Comparison of ENCODE assay signal across 8 mouse cellular contexts in genomic region chr8:90876722-90877429, GRCm38 (mm10). TPM values are rescaled to one million over a fixed set of nuclear protein-coding genes. Genes with fewer than 3 reads are reported as not detected.
A peak's percentile ranks its signal among the peaks of the same experiment; 100 is the strongest.
DNase-seq lines count a peak whose midpoint lies in the region; ATAC-seq and TF ChIP-seq lines count a peak whose summit lies in the region.

No protein-coding gene starts in this region.

- H3K36me3 ChIP-seq in CH12.LX (replicated peaks in 1 of 2; ENCODE audit: control insufficient read depth in 1 of 2, insufficient read depth in 1 of 2, low read length in 1 of 2) = peaks cover 0 to 11% of the 10 kb centered on the region in 2 experiments
- H3K36me3 ChIP-seq in forebrain, postnatal 0 days (ENCODE audit: insufficient read depth) = no peaks in the 10 kb centered on the region

- in situ Hi-C loops in CH12.LX (cut with MboI; ENCODE audit: low pct_ligation_motif_present, low pct_unique_long_range_greater_than_20kb, low sequenced_read_pairs) = no loop called here

- dilution Hi-C loops in CH12.LX (cut with MboI; ENCODE audit: extremely low pct_ligation_motif_present, extremely low pct_unique_long_range_greater_than_20kb, low sequenced_read_pairs) = no loop called here

- intact Hi-C loops in heart, postnatal 36 days (cut with DNase I) = loop anchor here (1.0 to 2.0 kb wide), 3 partner anchors 30 to 48 kb away; partner anchors contain the start of gene Chd9

- H3K79me2 ChIP-seq in CH12.LX (replicated peaks; ENCODE audit: control insufficient read depth, extremely low read depth, insufficient read depth, poor library complexity, severe bottlenecking) = no peaks in the 10 kb centered on the region

- peak overlapping the region; percentile 44 to 66 (median 54) for H3K4me3 ChIP-seq in CH12.LX (replicated peaks in 1 of 3; ENCODE audit: low read depth in 2 of 3, low read length in 2 of 3, poor library complexity in 1 of 3)
- H3K4me3 ChIP-seq in forebrain, postnatal 0 days (ENCODE audit: low read depth, low read length) = peak overlapping the region; percentile 41
- peak overlapping the region; percentile 74 for H3K4me3 ChIP-seq in lung, adult 2 months (replicated peaks; ENCODE audit: extremely low read depth, low read depth, low read length)
- H3K4me3 ChIP-seq in olfactory bulb, adult 2 months (ENCODE audit: insufficient read depth, low read depth, low read length) = peak overlapping the region; percentile 49

- H3K27me3 ChIP-seq in CH12.LX (replicated peaks) = no peaks in the 10 kb centered on the region
- no peaks in the 10 kb centered on the region for H3K27me3 ChIP-seq in forebrain, postnatal 0 days (ENCODE audit: insufficient read depth, low read length)

- H3K4me1 ChIP-seq in CH12.LX (ENCODE audit: control insufficient read depth in 1 of 2, insufficient read depth in 2 of 2) = peaks cover 14 to 44% of the 10 kb centered on the region in 2 experiments
- peaks cover 18% of the 10 kb centered on the region; the same call in 1 of the 2 replicates for H3K4me1 ChIP-seq in forebrain, postnatal 0 days (ENCODE audit: insufficient read depth)
- H3K4me1 ChIP-seq in lung, adult 2 months (ENCODE audit: control insufficient read depth, insufficient read depth, low read length) = peaks cover 9% of the 10 kb centered on the region
- H3K4me1 ChIP-seq in olfactory bulb, adult 2 months (ENCODE audit: control insufficient read depth, insufficient read depth, low read length) = peaks cover 17% of the 10 kb centered on the region

- no peak for TF ChIP-seq CTCF in CH12.LX (conservative IDR thresholded peaks at IDR 0.05 in 1 of 2, IDR thresholded peaks at IDR 0.05 in 1 of 2; ENCODE audit: low read depth in 2 of 2, low read length in 2 of 2)
- no peak for TF ChIP-seq CTCF in forebrain, postnatal 0 days (IDR thresholded peaks at IDR 0.05; ENCODE audit: low read depth)
- no peak for TF ChIP-seq CTCF in lung, adult 2 months (IDR thresholded peaks at IDR 0.05; ENCODE audit: insufficient read depth, low read length)
- TF ChIP-seq CTCF in olfactory bulb, adult 2 months (IDR thresholded peaks at IDR 0.05; ENCODE audit: insufficient read depth, low read depth, low read length) = no peak

- peak overlapping the region; percentile 75 for H3K9ac ChIP-seq in CH12.LX (ENCODE audit: insufficient read depth, low read depth)
- peak overlapping the region; percentile 60 for H3K9ac ChIP-seq in forebrain, postnatal 0 days

- 2% methylated on average over 24 of the region's 24 CpGs for WGBS in forebrain, postnatal 0 days
- 2% methylated on average over 24 of the region's 24 CpGs for WGBS in lung, adult 2 months
- WGBS in olfactory bulb, adult 2 months = under 1% methylated on average over 24 of the region's 24 CpGs

- peak overlapping the region; percentile 80 for H3K4me2 ChIP-seq in CH12.LX (ENCODE audit: insufficient read depth, low read depth, poor library complexity, severe bottlenecking)
- H3K4me2 ChIP-seq in forebrain, postnatal 0 days (ENCODE audit: low read depth) = peak overlapping the region; percentile 76

- TF ChIP-seq POLR2A in CH12.LX (IDR thresholded peaks at IDR 0.05; ENCODE audit: low read depth, low read length) = no peak
- no peak for TF ChIP-seq POLR2A in lung, adult 2 months (IDR thresholded peaks at IDR 0.05; ENCODE audit: borderline replicate concordance, extremely low read depth, low read depth, low read length)
- TF ChIP-seq POLR2A in olfactory bulb, adult 2 months (IDR thresholded peaks at IDR 0.05; ENCODE audit: insufficient read depth, low read depth, low read length) = no peak; the same call in 1 of the 2 replicates

- no peaks in the 10 kb centered on the region for H3K9me3 ChIP-seq in CH12.LX (replicated peaks; ENCODE audit: low read length)
- no peaks in the 10 kb centered on the region for H3K9me3 ChIP-seq in forebrain, postnatal 0 days (ENCODE audit: low read length)

- no peak for TF ChIP-seq EP300 in CH12.LX (IDR thresholded peaks at IDR 0.05; ENCODE audit: low read length)

- DNase-seq in CH12.LX (ENCODE audit: extremely low read depth) = no peak
- peak; percentile 69 for DNase-seq in cerebellum, adult 11 months
- DNase-seq in forebrain, postnatal 0 days = peak; percentile 59
- DNase-seq in heart, postnatal 36 days = peak; percentile 77 to 86
- DNase-seq in layer of hippocampus, adult 18-20 months (ENCODE audit: low spot score in 2 of 2) = peak; percentile 59 to 73
- peak; percentile 86 for DNase-seq in lung, adult 2 months
- peak; percentile 50 for DNase-seq in testis, postnatal 14 days (ENCODE audit: low spot score)

- TF ChIP-seq RAD21 in CH12.LX (IDR thresholded peaks at IDR 0.05; ENCODE audit: low read depth, low read length) = no peak

- ATAC-seq in forebrain, postnatal 0 days = peak; percentile 78

- H3K27ac ChIP-seq in CH12.LX (ENCODE audit: insufficient read depth, low read depth) = no peak overlapping the region
- peak overlapping the region; percentile 66 for H3K27ac ChIP-seq in forebrain, postnatal 0 days (ENCODE audit: low read depth, low read length)
- peak overlapping the region; percentile 70 for H3K27ac ChIP-seq in olfactory bulb, adult 2 months (ENCODE audit: insufficient read depth, low read depth, low read length)

TF ChIP-seq in CH12.LX, 34 proteins besides CTCF, POLR2A, EP300 and RAD21:
- TF ChIP-seq NELFE (IDR thresholded peaks at IDR 0.05; ENCODE audit: low read depth, low read length) (0 out of 2 replicates have a peak, but pooled peaks have one; percentile 24), ELF1 (IDR thresholded peaks at IDR 0.05; ENCODE audit: low read depth, low read length) (peak; percentile 49; the same call in 1 of the 2 replicates), TCF12 (IDR thresholded peaks at IDR 0.05; ENCODE audit: low read depth, low read length) (0 out of 2 replicates have a peak, but pooled peaks have one; percentile 25), ETS1 (conservative IDR thresholded peaks at IDR 0.05; ENCODE audit: low read depth, low read length) (peak; percentile 41; the same call in 1 of the 2 replicates), HCFC1 (IDR thresholded peaks at IDR 0.05; ENCODE audit: low read depth, low read length) (0 out of 2 replicates have a peak, but pooled peaks have one; percentile 9), JUND (conservative IDR thresholded peaks at IDR 0.05; ENCODE audit: low read depth, low read length) (no peak)

RNA-seq across cellular contexts. Expression of gene Chd9, which starts 48.7 kb away (rescaled TPM):
- total RNA-seq in CH12.LX (2012; rRNA removed) (15.1 and 17.2 TPM in 2 replicates), CH12.LX (2014; rRNA removed) (11.8 and 12.7 TPM in 2 replicates)
- polyA plus RNA-seq in CH12.LX (2012; ENCODE audit: insufficient read length, low read depth) = 52.5 and 188 TPM in 2 replicates
- total RNA-seq in forebrain, postnatal 0 days (2014; rRNA removed) = 49.5 and 74.5 TPM in 2 replicates
- 48.4 and 73.6 TPM in 2 replicates for polyA plus RNA-seq in forebrain, postnatal 0 days (2015; fragmentation: Nextera tagmentation; extraction: Ambion mirVana)
- total RNA-seq in heart, postnatal 36 days (2021) = 10 to 100 TPM; 46.8 to 49.4 TPM
- total RNA-seq in layer of hippocampus, adult 18-20 months (2021) = 100 to 1,000 TPM; 246 to 262 TPM
- polyA plus RNA-seq in lung, adult 2 months (2012; rRNA removed) = 93.5 and 129 TPM in 2 replicates
- 52.6 TPM in 1 of 2 replicates, not detected in the other for polyA plus RNA-seq in olfactory bulb, adult 2 months (2012; ENCODE audit: insufficient read depth, insufficient read length, low replicate concordance, missing spikeins)

RNA-seq across cellular contexts. Expression of gene Gm19935, which starts 59.7 kb away (rescaled TPM):
- total RNA-seq in CH12.LX (2012; rRNA removed) (not detected in 2 replicates), CH12.LX (2014; rRNA removed) (not detected in 2 replicates)
- not detected in 2 replicates for polyA plus RNA-seq in CH12.LX (2012; ENCODE audit: insufficient read length, low read depth)
- total RNA-seq in forebrain, postnatal 0 days (2014; rRNA removed) = 2.5 and 5.0 TPM in 2 replicates
- 2.9 and 4.6 TPM in 2 replicates for polyA plus RNA-seq in forebrain, postnatal 0 days (2015; fragmentation: Nextera tagmentation; extraction: Ambion mirVana)
- total RNA-seq in heart, postnatal 36 days (2021) = not detected
- total RNA-seq in layer of hippocampus, adult 18-20 months (2021) = 1 to 10 TPM; 2.1 to 5.1 TPM
- polyA plus RNA-seq in lung, adult 2 months (2012; rRNA removed) = 4.6 and 10.3 TPM in 2 replicates
- polyA plus RNA-seq in olfactory bulb, adult 2 months (2012; ENCODE audit: insufficient read depth, insufficient read length, low replicate concordance, missing spikeins) = not detected in 2 replicates
